Mouse (Mus musculus): ENCODE results near the gene Ispd.

Ispd gene

DNA sequence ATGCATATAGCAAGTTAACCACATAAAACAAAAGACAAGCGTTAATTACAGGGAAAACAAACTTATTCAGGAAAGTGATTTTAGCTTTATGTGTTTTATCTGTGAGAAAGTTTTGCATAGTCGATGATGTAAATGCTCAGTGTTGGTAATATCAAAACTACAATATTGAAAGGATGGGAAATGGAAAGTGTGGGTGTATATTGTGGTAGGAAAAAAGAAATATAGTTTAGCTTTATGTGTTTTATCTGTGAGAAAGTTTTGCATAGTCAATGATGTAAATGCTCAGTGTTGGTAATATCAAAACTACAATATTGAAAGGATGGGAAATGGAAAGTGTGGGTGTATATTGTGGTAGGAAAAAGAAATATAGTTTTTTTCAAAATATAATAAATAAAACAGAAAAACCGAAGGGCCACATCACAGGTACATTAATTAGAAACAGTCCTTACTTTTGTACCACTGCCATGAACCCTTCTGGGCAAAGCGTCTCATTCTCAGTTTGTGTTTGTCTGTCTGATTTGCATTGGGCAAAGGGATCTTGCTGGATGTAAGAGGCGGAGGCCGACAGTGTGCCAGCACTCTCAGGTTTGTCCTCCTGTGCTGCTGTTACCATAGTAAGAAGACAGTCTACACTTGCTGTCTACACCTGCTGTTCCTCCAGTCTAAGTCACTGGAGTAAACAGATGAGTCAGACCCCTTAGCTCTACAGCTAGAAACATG, 87.2 kb downstream of the Ispd start:
- in situ Hi-C loops (cut with MboI, MseI) = no loop called here

DNA sequence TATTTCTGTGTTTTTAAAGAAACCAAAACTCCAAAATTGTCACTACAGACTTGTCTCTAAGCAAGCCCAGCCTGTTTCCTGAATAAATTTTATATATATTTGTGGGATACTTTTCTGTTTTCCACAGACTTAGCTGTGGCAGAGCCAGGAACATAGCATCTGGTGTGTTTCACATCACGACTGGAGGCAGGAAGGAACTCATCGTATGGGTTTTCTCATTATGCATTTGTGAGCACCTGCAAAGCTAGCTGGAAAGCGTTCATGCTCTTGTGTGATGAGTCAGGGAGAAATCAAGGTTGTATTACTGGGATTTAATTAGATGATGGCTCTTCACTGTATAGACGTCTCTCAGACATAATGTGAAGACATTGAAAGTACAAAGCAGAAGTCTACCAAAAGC, 90.2 kb downstream of the Ispd start:
- in situ Hi-C loops (cut with MboI, MseI) = no loop called here

DNA sequence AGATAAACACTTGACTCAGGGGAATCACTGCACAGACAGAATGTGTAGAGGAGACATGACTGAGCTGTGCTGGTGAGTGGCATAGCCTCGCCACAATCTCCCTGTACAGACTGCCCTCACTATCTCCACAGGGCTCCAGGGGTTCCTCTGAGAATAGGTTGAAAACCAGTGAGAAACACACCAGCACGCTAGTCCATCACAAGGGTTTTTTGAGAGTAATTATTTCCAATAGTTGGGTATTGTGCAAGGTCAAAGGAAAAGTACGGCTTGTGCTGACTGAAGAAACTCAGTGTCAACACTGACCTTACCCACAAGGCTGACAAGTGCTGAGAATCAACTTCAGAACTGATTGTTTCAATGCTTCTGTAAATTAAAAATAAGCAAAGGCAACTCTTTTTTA, 92.9 kb downstream of the Ispd start:
- in situ Hi-C loops (cut with MboI, MseI) = no loop called here

DNA sequence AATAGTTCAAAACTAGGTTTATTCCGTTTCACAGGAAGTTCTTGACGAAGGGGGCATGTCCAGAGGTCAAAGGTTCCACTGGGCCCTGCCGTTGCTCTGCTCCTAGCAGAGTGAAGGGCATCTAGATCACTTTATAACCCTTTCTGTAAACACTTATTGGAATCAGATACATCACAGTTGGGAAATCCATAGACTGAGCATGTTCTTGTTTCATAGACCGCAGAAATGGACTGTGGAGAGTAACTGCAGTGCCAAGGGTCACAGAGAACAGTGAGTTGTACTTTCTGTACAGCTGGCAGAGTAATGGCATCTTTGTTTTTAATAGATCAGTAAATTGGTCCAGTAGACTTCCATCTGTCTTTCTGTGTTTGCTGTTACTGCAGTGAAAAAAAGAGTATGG, 94.0 kb downstream of the Ispd start:
- in situ Hi-C loops (cut with MboI, MseI) = no loop called here

DNA sequence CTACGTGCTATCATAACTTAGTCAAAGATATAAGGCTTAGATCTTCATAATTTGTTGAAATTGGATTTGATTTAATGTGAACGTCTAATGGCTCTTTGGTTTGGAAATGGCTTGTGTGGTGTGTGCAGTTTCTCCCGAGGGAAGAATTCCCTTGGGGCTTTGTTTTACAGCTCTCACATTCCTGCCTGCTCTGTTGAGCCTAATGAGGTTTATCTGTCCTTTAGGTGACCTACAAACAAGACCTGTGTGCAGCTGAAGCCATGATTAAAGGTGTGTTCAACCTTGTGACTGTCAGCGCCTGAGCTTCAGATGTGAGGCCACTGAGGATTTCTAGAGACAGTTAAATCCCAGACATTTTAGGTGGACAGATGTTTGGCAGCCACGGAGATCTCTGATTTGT, 95.2 kb downstream of the Ispd start:
- in situ Hi-C loops (cut with MboI, MseI) = no loop called here

DNA sequence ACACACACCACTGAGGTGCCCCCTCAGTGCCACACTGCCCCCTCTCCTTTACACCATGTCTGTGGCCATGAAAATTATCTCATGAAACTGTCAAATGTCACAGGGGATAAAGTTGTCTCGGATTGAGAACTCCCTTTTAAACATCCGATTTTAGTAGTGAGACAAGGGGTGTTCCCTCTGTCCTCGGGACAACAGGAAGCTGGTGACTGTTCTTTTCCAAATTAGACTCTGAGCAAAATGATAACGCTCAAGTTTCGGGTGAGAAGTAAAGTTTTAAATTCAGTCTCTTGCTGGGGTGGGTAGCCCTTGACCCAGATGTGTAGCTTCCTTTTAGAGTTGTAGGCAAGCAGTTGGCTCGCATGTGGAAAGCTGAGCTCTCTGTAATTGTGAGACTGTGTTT, 96.3 kb downstream of the Ispd start:
- in situ Hi-C loops (cut with MboI, MseI) = no loop called here

DNA sequence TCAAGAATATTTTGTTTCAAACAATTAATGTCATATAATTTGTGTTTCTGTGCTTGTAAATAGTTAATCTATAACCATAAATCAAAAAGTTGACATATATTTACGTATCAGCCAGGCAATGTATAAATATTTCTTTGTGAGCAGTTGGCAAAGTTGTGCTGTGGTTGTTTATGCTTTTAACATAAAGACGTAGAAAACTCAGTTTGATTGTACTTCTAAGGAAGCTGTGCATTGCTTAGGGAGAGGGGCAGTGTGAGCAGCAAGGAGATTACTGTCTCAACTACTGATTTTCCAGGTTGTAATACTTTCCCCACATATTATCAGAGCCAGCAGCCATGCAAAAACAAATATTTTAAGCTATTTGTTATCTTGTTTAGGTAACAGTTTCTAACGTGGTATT, 96.7 kb downstream of the Ispd start:
- in situ Hi-C loops (cut with MboI, MseI) = no loop called here

DNA sequence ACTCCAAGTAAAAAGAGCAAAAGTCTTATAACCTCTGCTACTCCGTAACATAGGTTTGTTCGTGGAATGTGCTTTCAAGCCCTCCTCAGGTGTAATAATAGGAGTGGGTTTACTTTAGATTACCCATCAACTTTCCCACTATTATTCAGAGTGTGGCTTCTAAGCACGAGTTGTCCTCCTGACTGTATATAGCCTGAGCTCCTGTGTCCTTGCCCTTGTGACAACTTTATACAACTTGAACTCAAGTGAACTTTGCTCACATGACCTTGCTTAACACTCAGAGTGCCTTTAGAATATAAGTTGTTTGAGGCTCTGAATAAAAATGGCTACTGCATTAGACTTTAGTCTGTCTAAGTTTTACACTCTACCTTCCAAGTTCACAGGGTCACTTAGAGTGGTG, 100.5 kb downstream of the Ispd start:
- in situ Hi-C loops (cut with MboI, MseI) = no loop called here

DNA sequence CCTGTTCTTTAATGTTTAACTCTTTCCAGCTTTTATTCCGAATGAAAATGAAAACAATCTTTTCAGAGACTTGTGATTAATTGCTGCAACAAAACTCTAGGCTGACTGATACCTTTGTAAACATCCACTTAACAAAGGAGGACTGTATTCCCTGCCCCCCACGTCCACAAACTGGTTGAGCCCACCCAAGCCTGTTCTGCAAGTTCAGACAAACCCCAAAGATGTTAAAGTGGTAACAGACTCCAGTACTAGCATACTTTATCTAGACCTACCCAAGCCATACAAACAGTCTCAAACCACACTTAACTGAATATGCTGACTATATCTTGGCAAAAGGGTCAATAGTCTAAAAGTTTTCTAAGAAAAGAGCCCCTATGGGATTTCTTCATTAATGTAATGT, 102.1 kb downstream of the Ispd start:
- in situ Hi-C loops (cut with MboI, MseI) = no loop called here

DNA sequence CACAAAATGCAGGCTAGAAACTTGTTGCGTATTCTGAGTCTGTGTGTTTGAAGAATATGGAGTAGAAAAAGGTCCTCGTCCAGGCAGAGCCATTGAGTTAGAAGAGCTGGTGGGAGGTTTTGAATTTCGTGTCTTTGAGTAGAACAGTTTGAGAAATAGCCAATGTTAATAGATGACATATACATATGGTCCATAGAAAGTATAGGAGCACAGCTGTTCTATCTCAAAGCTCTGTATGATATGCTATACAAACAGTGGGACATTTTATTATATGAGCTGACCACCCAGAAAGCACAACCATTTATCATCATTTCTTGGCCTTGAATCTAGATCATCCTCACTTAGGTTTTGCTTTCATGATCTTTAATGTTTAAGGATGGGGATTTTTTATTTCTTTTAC, 116.3 kb downstream of the Ispd start:
- in situ Hi-C loops (cut with MboI, MseI) = loop anchor here in 1 of 2 experiments (10.0 kb wide), 1 partner anchor 1137 kb away; no protein-coding TSS in a partner anchor

DNA sequence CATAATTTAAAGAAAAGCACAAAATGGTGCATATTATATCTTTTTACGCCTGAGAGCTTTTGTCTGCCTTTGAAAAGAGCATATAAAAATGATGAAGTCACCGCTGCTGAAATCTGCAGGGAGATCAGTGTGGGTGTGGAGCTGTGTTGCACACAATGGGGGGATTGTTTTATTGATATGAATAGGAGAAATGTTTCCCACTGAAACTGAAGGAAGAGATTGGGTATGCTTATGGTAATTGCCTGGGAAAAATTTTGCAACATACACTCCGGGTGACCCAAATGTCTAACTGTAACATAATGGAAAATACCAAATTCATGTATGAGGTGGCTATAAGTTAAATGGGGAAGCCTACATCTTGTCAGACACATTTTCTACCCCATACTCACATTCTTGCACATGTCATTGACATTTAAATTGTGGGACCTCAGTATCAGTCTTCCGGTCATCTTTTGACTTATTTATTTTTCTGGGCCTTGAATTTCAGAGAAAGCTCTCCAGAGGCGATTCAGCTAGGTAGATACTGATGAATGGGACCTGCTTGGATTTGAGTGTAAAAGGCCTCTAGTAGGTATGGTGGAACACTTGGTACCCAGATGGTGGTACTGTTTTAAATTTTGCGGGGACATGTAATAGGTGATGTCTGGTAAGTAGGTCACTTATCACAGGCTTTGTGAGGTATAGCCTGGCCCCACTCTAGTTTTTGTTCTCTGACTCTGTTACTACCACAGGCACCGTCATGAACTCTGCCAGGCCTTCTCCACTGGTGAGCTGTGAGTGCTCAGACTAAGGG, 126.1 kb downstream of the Ispd start:
- in situ Hi-C loops (cut with MboI, MseI) = no loop called here

DNA sequence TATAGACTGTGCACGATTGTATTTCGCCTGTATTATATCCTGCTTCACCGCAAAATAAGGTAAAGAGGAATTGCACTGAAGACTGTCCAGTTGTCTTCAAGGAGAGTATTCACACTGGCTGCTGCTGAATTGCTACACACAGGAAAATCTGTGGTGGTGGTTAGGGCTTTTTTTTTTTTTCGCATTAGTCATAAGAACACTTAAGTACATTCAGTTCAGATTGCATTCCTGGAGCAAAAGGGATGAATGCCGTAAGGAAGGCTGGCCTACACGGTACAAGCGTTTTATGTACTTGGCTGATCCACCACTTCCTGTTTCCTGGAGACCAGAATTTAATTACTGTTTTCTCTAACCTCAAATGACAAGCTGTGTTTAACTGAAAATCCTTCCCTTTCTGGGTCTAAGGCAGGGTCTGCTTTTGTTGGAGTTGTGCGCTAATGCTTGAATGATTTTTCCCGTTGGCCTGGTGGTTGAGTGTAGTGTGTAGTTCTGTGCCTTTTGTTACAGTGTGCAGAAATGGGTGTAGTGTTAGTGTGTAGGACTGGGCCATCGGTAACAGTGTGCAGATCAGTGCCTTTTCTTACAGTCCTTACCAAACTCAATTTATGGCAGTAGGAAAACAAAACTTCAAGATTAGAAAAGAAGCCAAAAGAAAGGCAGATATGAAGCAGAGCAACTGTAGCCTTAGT, 128.8 kb downstream of the Ispd start:
- in situ Hi-C loops (cut with MboI, MseI) = no loop called here

DNA sequence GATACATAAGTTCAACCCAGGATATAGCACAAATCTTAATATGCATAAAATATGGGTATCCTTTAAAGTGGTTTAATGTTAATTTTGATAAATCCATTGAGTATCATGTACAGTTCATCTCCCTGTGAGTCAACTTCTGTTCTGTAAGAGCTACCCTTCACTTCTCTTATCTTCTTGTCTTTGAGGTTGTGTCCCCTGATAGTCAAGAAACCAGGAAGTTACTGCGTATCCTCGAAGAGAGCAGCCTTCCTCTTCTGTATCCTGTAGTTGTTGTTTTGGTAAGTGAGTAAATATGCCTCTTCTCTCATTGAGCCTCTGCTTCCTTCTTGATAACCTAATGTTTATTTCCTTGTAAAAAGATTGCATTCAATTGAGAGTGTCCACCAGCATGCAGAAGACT, 140.5 kb downstream of the Ispd start:
- in situ Hi-C loops (cut with MboI, MseI) = no loop called here

DNA sequence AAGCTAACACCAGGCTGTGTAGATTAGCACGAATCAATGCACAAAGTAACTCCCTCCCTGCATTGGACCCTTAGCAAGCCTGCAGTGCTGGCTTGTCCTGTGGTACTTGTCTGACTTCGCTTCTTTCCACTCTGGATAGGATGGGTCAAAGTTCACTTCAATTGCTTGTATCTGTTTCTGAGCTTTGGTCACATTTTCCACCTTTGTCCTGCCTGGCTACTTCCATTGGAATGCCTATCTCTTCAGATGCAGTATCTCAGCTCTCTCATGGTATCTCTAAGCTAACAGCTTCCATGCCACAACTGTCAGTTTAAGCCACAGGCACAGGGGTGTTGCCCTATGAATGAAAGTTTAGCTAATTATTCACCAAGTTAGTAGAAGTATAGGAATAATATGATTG, 142.3 kb downstream of the Ispd start:
- in situ Hi-C loops (cut with MboI, MseI) = no loop called here

DNA sequence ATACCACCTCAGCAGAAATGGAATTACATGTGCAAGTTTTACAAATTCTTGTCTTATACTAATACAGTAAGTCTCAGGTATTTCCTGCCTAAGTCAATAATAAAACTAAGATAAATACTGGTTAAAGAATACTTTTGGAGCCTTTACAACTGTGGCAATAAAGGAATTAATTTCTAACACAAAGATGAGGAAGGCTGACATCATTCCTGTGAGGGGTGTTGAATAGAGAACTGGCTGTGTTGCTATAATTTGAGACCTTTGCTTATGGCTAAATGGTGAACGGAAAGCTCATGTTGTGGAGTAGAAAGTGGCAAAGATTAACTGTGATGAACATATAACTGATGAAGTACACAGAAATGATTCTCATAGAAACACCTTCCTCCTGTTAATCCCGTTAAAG, 149.7 kb downstream of the Ispd start:
- in situ Hi-C loops (cut with MboI, MseI) = no loop called here

DNA sequence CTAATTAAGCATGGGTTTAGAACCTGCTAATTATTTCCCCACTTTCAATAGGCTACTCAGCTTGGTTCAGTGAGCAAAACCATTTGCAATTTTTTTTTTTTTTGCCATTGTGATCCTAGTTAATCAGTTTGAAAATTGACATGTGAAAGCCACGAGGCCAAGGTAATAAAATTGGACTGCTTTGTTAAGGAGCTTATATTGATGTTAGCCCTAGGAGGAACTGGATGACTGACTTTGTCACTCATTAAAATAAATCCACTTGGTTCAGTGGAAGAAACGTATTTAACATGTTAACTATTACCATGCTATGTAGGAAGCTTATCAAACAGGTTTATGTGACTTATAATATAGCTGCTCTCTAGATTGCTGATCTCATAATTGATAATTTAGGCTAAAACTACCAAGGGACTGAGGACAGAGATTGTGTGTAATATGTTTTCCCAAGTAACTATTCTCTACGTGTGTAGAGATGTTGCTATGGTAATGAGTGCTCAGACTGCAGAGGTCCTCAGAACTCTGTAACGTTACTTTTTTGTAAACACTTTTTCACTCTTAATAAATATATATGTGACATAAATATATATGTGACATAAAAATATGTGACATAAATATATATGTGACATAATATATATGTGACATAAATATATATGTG, 150.3 kb downstream of the Ispd start:
- in situ Hi-C loops (cut with MboI, MseI) = no loop called here

DNA sequence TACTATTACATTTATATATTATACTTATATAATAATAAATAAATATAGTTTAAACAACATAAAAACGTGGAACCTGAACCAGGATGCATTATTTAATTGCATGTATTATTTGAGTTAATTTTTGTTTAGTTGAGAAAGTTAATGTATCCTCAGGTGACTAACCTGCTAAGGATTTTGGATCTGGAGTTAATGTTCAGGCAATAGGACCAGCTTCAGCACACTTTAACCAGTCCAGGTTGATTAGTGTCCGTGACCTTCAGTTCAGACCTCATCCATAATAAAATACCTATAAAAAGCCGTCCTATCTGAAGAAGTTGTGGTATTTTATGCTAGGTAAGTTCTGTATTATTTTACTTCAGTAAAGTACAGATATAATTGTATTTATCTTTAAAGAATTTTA, 151.3 kb downstream of the Ispd start:
- in situ Hi-C loops (cut with MboI, MseI) = no loop called here

DNA sequence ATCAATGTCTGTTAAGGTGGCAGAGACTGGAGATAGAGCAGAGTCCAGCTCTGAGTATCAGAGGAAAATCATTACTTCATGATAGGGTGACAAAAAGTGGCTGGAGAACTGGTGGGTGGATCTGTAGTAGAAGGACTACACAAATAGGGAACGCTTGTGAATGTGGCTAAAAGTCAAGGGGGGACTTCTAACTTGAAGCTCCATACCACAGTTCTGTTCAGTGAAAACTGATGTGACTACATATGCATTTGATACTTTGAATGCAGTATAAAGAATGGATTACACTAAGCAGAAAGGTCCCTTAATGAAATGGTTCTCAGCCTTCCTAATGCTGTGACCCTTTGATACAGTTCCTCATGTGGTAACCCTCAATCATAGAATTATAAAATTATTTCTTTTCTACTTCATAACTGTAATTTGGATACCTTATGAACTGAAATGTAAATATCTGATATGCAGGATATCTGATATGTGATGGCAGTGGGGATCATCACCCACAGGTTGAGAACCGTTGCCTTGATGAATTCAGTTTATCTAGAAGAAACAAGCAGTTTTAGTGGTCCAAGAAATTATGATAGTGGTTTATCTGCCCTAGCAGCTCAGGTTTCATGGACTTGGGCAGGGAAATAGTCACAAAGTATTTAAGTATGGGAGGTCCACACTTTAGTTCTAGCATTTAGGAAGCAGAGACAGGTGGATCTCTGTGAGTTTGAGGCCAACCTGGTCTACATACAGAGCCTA, 152.1 kb downstream of the Ispd start:
- in situ Hi-C loops (cut with MboI, MseI) = no loop called here

DNA sequence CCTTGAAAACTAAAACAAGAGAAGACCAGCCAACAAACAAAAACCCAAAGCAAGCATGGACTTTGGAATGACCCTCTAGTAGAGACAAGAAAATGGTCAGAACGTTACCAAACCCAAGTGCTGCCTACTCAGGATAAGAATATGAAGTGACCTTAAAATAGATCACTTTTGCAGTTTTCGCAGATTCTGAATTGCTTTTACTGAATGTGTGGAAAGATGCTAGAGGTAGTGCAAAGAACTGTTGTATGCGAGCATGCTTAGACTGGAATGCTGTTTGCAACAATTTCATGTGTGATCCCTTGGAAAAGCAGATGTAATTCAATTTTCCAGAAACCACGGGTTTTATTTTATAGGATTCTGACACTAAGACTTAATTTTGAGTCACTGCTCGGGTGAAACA, 153.3 kb downstream of the Ispd start:
- in situ Hi-C loops (cut with MboI, MseI) = no loop called here

DNA sequence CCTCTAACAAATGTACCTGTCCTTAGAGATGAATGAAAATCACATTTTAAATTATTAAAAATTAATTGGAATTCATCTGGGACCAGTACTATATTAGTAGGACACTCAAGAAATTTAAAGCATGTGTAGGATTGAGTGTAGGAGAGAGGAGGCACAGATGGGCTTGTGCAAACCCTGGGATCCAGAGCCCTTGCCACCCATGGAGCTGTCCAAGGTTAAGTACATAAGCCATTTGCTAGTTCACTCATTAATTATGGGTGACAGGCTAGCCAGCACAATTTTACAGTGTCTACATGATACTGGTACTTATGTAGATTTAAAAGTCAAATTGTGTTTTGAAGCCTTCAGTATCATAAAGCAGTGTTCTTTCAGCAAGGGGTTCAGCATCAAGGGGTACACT, 164.1 kb downstream of the Ispd start:
- in situ Hi-C loops (cut with MboI, MseI) = no loop called here

DNA sequence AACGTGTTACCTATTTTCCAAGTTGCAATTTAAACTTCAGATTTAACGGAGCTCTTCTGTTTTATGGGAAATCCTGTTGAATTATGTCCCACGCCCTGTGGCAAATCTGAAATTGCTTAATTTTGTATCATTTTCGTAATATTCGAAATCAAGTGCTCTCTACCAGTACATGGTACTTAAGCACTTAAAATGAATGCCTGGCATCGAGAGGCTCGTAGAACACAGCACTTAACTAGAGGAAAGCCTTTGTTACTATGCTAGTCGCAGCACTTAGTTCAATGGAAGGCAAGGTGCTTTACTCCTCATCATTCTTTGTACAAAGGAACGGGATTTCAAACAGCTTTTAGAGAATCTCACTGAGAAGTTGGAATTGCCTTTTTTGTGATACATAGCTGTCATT, 168.2 kb downstream of the Ispd start:
- in situ Hi-C loops (cut with MboI, MseI) = no loop called here

DNA sequence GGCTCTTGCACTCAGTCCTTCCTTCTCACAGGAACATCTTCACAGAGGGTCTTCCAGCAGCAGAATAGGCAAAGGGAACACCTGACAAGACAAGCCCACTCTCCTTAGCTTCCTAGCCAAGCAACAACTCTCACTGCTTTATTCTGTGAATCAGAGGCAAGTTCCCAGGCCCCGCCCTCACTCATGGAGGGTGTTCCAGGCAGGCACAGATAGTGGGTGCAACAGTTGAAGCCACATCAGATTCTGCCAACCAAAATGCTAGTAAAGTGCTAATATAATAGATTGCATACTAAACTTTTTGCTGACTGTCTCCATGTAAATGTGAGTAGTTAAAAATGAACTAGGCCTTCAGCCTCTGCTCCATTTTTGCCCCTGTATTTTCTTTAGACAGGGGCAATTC, 173.4 kb downstream of the Ispd start:
- in situ Hi-C loops (cut with MboI, MseI) = no loop called here

All from T-helper 17 cell (primary cell).